Mouse (Mus musculus) midbrain, embryonic 14.5 days (tissue): ENCODE measurements around the gene Tldc2. TPM values are rescaled to one million over a fixed set of nuclear protein-coding genes. Genes with fewer than 3 reads are reported as not detected.

ENCODE experiments used
- ATAC-seq: fragments of 200-750 bp; cut with Nextera tagmentation; 2 replicates; pipeline ENCODE4 v1.8.0; 2017; ENCODE audit warnings: moderate number of reproducible peaks, moderate library complexity; ENCODE audit not compliant: low FRiP score, low TSS enrichment
- DNase-seq: peaks from one replicate; pipeline ENCODE4 v3.0.0-alpha.2; 2015
- H3K27ac ChIP-seq: fragments of 300-500 bp; sonication (generic); replicated peaks from 2 replicates; pipeline ENCODE4 v1.5.1; 2014; ENCODE audit warnings: mild to moderate bottlenecking, low read depth, low read length, moderate library complexity
- H3K27me3 ChIP-seq: fragments of 300-500 bp; sonication (generic); 2 replicates; pipeline ENCODE4 v1.6.1; 2014; ENCODE audit warnings: low read length, control low read depth, mixed read lengths; ENCODE audit not compliant: control insufficient read depth, insufficient read depth
- H3K36me3 ChIP-seq: fragments of 300-500 bp; sonication (generic); 2 replicates; pipeline ENCODE4 v1.6.1; 2014; ENCODE audit warnings: low read length, control low read depth; ENCODE audit not compliant: control insufficient read depth, insufficient read depth
- H3K4me1 ChIP-seq: fragments of 300-500 bp; sonication (generic); 2 replicates; pipeline ENCODE4 v1.6.1; 2014; ENCODE audit warnings: mild to moderate bottlenecking, antibody characterized with exemption, low read length, control low read depth; ENCODE audit not compliant: control insufficient read depth, insufficient read depth
- H3K4me2 ChIP-seq: fragments of 300-500 bp; sonication (generic); 2 replicates; pipeline ENCODE4 v1.6.1; 2014; ENCODE audit warnings: mild to moderate bottlenecking, low read length, moderate library complexity
- H3K4me3 ChIP-seq: fragments of 300-500 bp; sonication (generic); replicated peaks from 2 replicates; pipeline ENCODE4 v1.5.1; 2014; ENCODE audit warnings: low read depth, low read length
- H3K9ac ChIP-seq: fragments of 300-500 bp; sonication (generic); replicated peaks from 2 replicates; pipeline ENCODE4 v1.6.1; 2014; ENCODE audit warnings: mild to moderate bottlenecking, low read length, moderate library complexity
- H3K9me3 ChIP-seq: fragments of 300-500 bp; sonication (generic); 2 replicates; pipeline ENCODE4 v1.6.1; 2016; ENCODE audit warnings: low read length, control low read depth, mixed read lengths; ENCODE audit not compliant: control insufficient read depth
- WGBS: fragments of 180-500 bp; shearing (Covaris S2); extraction: QIAGEN DNeasy Blood & Tissue Kit; methylation state at CpG from one replicate; pipeline ENCODE4 v1.1.7; 2014; 5-methylcytosine and 5-hydroxymethylcytosine counted together
- polyA plus RNA-seq: library from polyadenylated mRNA; unstranded; fragments of >200 nt; fragmentation: Nextera tagmentation; extraction: Ambion mirVana; gene quantifications from 2 replicates; pipeline ENCODE4 v1.2.1, GENCODE M21; 2014

The Tldc2 gene
- polyA plus RNA-seq, 1 experiment from 2014 or later: not detected

DNA sequence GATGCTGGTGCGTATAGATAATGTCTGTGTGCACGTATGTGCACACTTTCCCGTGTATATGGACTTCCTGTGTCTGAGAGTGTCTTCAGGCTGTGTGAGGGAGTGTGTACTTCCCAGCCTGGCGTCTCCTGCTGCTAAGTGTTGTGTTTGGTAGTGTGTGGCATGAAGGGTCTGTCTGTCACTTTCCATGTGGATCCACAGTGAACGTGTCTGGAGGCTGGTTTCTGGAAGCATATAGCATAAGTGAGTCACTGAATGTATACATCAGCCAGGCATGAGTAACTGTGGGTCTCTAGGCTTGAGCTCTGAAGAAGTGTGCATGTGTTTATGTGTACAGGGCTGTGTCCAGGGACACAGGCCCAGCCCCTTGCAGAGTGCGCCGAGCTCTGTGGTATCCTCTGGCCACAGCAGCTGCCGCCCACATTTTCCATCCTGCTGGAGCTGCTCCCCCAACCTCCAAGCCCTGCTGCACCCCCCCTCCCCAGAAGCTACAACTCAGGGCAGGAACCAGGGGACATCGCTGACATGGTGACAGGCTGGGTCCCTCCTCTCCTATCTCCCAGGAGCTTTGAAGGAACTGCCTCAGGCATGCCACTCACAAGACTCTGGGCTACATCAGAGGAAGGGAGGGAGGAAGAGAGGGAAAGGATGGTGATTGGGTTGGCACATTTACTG, 13.3 kb upstream of the Tldc2 start:
- Histone ChIP-seq H3K36me3 (peaks cover 14% of the 10 kb centered on the region), H3K4me3 (no peak overlapping the region), H3K4me1 (peaks cover 88% of the 10 kb centered on the region), H3K27ac (no peak overlapping the region), H3K9me3 (no peaks in the 10 kb centered on the region), H3K4me2 (no peak overlapping the region), H3K9ac (no peak overlapping the region), H3K27me3 (no peaks in the 10 kb centered on the region)
- ATAC-seq (no peak), DNase-seq (no peak)
- 69% methylated on average over 9 of the region's 9 CpGs for WGBS

DNA sequence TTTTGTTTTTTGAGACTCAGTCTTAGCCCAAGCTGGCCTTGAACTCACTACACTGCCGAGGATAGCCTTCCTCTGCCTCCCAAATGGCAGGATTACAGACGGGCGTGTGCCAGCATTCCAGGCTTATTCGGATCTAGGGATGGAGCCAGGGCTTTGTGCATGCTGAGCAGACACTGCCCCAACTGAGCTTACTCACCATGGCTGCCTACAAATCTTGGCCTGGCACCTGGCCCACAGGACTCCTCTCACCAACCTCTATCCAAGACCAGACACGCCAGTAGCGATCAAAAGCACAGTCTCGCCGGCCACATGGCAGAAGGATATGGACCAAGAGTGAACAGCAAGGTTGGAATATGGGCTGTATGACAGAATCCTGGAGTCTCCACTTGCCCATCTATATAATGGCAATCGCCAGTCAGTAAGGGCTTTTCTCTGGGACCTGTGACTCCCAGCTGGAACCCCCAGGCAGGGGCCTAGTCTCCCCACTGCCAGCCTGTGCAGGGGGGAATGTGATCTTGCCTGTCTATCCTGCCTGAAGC, 12.6 kb upstream of the Tldc2 start:
- H3K4me3 ChIP-seq: no peak overlapping the region
- peaks cover 14% of the 10 kb centered on the region for H3K36me3 ChIP-seq
- WGBS: 69% methylated on average over 9 of the region's 9 CpGs
- H3K4me1 ChIP-seq: peaks cover 80% of the 10 kb centered on the region
- H3K9ac ChIP-seq: peak overlapping the region; percentile 37; the same call in 1 of the 2 replicates
- DNase-seq (peak; percentile 45), ATAC-seq (no peak)
- H3K9me3 ChIP-seq: no peaks in the 10 kb centered on the region
- H3K27ac ChIP-seq: peak overlapping the region; percentile 3; the same call in 1 of the 2 replicates
- no peaks in the 10 kb centered on the region for H3K27me3 ChIP-seq
- H3K4me2 ChIP-seq: peak overlapping the region; percentile 100

DNA sequence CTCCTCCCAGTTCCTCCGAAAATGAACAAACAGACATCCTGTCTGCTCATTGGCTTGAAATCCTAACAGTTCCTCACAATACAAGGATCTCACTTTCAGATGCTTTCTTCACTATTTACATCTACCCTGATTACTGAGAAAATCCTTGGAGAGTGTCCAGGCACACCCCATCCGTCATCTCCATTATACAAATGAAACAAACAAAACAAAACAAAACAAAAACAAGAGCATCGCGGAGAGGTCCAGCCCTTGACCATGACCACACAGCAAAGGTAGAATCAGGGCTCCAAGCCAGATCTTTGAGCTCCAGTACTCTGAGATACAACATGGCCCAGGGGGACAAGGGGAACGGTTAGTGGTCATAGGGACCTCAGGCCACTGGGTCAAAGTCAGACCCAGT, 12.1 kb upstream of the Tldc2 start:
- Histone ChIP-seq H3K27me3 (no peaks in the 10 kb centered on the region), H3K27ac (0 out of 2 replicates have a peak overlapping the region, but pooled peaks have one; percentile 3), H3K4me1 (peaks cover 77% of the 10 kb centered on the region), H3K36me3 (peaks cover 14% of the 10 kb centered on the region), H3K9me3 (no peaks in the 10 kb centered on the region), H3K4me3 (peak overlapping the region; percentile 96; the same call in 1 of the 2 replicates), H3K4me2 (peak overlapping the region; percentile 100), H3K9ac (peak overlapping the region; percentile 37; the same call in 1 of the 2 replicates)
- DNase-seq (no peak), ATAC-seq (no peak)
- WGBS: 79% methylated on average over 5 of the region's 5 CpGs

DNA sequence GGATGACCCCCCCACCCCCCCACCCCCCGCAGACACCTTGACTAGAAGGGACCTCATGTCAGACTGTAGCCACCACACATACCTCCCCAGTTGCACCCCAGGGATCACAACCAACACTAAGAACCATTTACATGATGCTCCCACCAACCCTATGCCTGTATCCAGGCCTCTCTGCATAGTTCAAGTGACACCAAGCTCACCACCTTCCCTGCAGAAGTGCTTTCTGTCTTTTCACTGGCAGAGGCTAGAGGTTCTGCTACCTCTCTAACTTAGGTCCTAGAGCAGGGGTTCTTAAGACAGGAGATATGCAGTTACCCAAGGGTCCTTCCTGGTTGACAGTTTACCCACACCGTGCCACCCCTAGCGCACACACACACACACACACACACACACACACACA, 11.6 kb upstream of the Tldc2 start:
- ATAC-seq (no peak), DNase-seq (no peak)
- Histone ChIP-seq H3K36me3 (peaks cover 14% of the 10 kb centered on the region), H3K4me1 (peaks cover 77% of the 10 kb centered on the region), H3K27ac (no peak overlapping the region), H3K9ac (peak overlapping the region; percentile 37; the same call in 1 of the 2 replicates), H3K4me2 (peak overlapping the region; percentile 100), H3K4me3 (peak overlapping the region; percentile 96), H3K9me3 (no peaks in the 10 kb centered on the region), H3K27me3 (no peaks in the 10 kb centered on the region)
- WGBS: 90% methylated on average over 3 of the region's 3 CpGs

DNA sequence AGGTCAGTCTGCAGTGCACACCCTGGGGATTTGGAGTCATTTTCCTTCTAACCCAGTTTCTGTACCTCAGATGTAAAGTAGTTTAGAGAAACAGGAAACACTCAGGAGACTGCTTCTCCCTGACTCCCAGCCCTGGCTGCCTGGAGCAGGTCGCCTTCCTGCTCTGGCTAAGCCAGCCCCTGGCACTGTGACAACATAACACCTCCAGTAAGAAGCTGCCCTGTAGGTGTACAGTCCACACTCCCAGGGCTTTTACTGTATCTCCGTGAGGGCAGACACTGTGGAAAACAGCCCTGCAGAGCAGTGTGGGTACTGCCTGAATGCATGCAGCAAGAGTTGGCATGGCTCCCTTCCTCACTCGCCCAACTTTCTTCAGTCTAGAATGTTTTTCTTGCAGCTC, 11.2 kb upstream of the Tldc2 start:
- Histone ChIP-seq H3K36me3 (peaks cover 14% of the 10 kb centered on the region), H3K4me3 (peak overlapping the region; percentile 96), H3K9ac (peak overlapping the region; percentile 37; the same call in 1 of the 2 replicates), H3K27ac (no peak overlapping the region), H3K9me3 (no peaks in the 10 kb centered on the region), H3K4me2 (peak overlapping the region; percentile 100), H3K4me1 (peaks cover 73% of the 10 kb centered on the region), H3K27me3 (no peaks in the 10 kb centered on the region)
- no peak for ATAC-seq
- WGBS: 61% methylated on average over 3 of the region's 3 CpGs
- DNase-seq: no peak

DNA sequence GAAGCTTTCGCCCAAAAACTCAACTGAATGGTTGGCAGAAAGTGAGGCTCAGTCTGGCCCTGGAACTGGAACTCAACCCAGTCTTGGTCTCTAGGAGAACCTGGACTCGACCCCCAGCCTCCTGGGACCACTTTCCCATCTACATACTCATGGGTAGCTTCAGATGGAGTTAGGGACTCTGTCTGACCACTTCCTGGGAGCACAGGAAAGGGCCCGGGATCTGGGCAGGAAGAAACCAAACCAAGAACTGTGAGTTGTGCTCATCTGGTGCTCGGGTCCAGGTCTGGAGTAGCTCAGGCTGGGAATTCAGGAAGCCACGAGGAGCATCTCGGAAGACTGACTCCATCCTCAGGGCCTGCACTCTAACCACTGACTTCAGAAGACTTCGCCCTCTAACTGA, 10.3 kb upstream of the Tldc2 start:
- DNase-seq (no peak), ATAC-seq (no peak)
- Histone ChIP-seq H3K36me3 (peaks cover 14% of the 10 kb centered on the region), H3K9me3 (no peaks in the 10 kb centered on the region), H3K4me2 (peak overlapping the region; percentile 100), H3K4me1 (peaks cover 65% of the 10 kb centered on the region), H3K27ac (no peak overlapping the region), H3K4me3 (peak overlapping the region; percentile 96), H3K27me3 (no peaks in the 10 kb centered on the region), H3K9ac (peak overlapping the region; percentile 98)
- WGBS: 87% methylated on average over 7 of the region's 7 CpGs

DNA sequence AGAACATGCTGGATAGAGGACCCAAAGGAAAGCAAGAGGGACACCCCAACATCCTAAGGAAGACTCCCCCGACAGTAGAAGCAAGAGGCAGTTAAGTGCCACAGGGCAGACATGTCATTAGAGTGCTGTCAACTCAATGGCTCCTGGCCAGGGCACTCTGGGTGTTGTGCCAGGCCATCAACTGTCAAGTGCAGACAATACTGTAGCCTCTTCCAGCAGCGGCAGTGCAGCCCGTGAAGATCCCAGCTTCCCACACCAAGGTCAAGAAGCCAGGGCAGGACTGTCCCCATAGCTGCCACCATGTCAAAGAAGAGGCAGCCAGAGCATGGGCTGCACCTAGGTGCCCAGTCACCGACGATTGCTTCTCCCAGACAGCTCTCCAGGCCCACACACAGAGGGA, 9.7 kb upstream of the Tldc2 start:
- Histone ChIP-seq H3K27ac (peak overlapping the region; percentile 99), H3K36me3 (peaks cover 14% of the 10 kb centered on the region), H3K9me3 (no peaks in the 10 kb centered on the region), H3K27me3 (no peaks in the 10 kb centered on the region), H3K4me1 (peaks cover 60% of the 10 kb centered on the region), H3K9ac (peak overlapping the region; percentile 98), H3K4me3 (peak overlapping the region; percentile 96), H3K4me2 (peak overlapping the region; percentile 100)
- DNase-seq (peak; percentile 44), ATAC-seq (no peak)
- 13% methylated on average over 5 of the region's 5 CpGs for WGBS

DNA sequence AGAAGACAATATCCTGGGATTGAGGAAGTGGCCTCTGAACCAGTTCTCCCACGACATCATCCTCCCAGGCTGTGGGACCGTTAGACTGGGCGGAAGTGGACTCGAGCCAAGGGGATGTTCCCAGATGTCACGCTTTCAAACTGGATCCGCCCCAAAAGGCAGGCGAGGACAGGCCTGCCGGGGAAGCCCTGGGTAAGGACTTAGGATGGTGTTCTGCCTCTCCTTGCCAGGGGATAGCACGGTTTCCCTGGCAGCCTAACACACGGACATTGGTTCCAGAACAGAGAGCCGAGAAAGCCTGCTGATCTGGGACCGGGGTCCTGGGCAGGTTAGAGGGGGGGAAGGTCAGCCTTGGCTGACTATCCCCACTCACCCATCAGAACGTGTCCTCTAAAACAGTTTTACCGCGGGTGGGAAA, 9.2 kb upstream of the Tldc2 start:
- Histone ChIP-seq H3K4me1 (peaks cover 58% of the 10 kb centered on the region), H3K27me3 (no peaks in the 10 kb centered on the region), H3K27ac (peak overlapping the region; percentile 99), H3K4me3 (peak overlapping the region; percentile 96), H3K9me3 (no peaks in the 10 kb centered on the region), H3K9ac (peak overlapping the region; percentile 98), H3K4me2 (peak overlapping the region; percentile 100), H3K36me3 (peaks cover 10% of the 10 kb centered on the region)
- under 1% methylated on average over 15 of the region's 15 CpGs for WGBS
- ATAC-seq (no peak), DNase-seq (peak; percentile 75)
